Mouse (Mus musculus) midbrain, embryonic 14.5 days (tissue): Measurements from ENCODE around the gene Polr2c. TPM values are rescaled to one million over a fixed set of nuclear protein-coding genes. Genes with fewer than 3 reads are reported as not detected.
A peak's percentile ranks its signal among the peaks of the same experiment; 100 is the strongest.

Experiments used
- ATAC-seq: fragments of 200-750 bp; cut with Nextera tagmentation; 2 replicates; pipeline ENCODE4 v1.8.0; 2017; ENCODE audit warnings: moderate number of reproducible peaks, moderate library complexity; ENCODE audit not compliant: low FRiP score, low TSS enrichment
- DNase-seq: peaks from one replicate; pipeline ENCODE4 v3.0.0-alpha.2; 2015
- H3K27ac ChIP-seq: fragments of 300-500 bp; sonication (generic); replicated peaks from 2 replicates; pipeline ENCODE4 v1.5.1; 2014; ENCODE audit warnings: mild to moderate bottlenecking, low read depth, low read length, moderate library complexity
- H3K27me3 ChIP-seq: fragments of 300-500 bp; sonication (generic); 2 replicates; pipeline ENCODE4 v1.6.1; 2014; ENCODE audit warnings: low read length, control low read depth, mixed read lengths; ENCODE audit not compliant: control insufficient read depth, insufficient read depth
- H3K36me3 ChIP-seq: fragments of 300-500 bp; sonication (generic); 2 replicates; pipeline ENCODE4 v1.6.1; 2014; ENCODE audit warnings: low read length, control low read depth; ENCODE audit not compliant: control insufficient read depth, insufficient read depth
- H3K4me1 ChIP-seq: fragments of 300-500 bp; sonication (generic); 2 replicates; pipeline ENCODE4 v1.6.1; 2014; ENCODE audit warnings: mild to moderate bottlenecking, antibody characterized with exemption, low read length, control low read depth; ENCODE audit not compliant: control insufficient read depth, insufficient read depth
- H3K4me2 ChIP-seq: fragments of 300-500 bp; sonication (generic); 2 replicates; pipeline ENCODE4 v1.6.1; 2014; ENCODE audit warnings: mild to moderate bottlenecking, low read length, moderate library complexity
- H3K4me3 ChIP-seq: fragments of 300-500 bp; sonication (generic); replicated peaks from 2 replicates; pipeline ENCODE4 v1.5.1; 2014; ENCODE audit warnings: low read depth, low read length
- H3K9ac ChIP-seq: fragments of 300-500 bp; sonication (generic); replicated peaks from 2 replicates; pipeline ENCODE4 v1.6.1; 2014; ENCODE audit warnings: mild to moderate bottlenecking, low read length, moderate library complexity
- H3K9me3 ChIP-seq: fragments of 300-500 bp; sonication (generic); 2 replicates; pipeline ENCODE4 v1.6.1; 2016; ENCODE audit warnings: low read length, control low read depth, mixed read lengths; ENCODE audit not compliant: control insufficient read depth
- WGBS: fragments of 180-500 bp; shearing (Covaris S2); extraction: QIAGEN DNeasy Blood & Tissue Kit; methylation state at CpG from one replicate; pipeline ENCODE4 v1.1.7; 2014; 5-methylcytosine and 5-hydroxymethylcytosine counted together
- polyA plus RNA-seq: library from polyadenylated mRNA; unstranded; fragments of >200 nt; fragmentation: Nextera tagmentation; extraction: Ambion mirVana; gene quantifications from 2 replicates; pipeline ENCODE4 v1.2.1, GENCODE M21; 2014

Gene Polr2c
- polyA plus RNA-seq, 1 experiment from 2014 or later, result 117 TPM

- peaks cover 54% of the 10 kb centered on the region for H3K36me3 ChIP-seq
These were observed 4.2 kb downstream of the Polr2c start for GRCm38 (mm10) chr8:94861352-94861910.

DNA sequence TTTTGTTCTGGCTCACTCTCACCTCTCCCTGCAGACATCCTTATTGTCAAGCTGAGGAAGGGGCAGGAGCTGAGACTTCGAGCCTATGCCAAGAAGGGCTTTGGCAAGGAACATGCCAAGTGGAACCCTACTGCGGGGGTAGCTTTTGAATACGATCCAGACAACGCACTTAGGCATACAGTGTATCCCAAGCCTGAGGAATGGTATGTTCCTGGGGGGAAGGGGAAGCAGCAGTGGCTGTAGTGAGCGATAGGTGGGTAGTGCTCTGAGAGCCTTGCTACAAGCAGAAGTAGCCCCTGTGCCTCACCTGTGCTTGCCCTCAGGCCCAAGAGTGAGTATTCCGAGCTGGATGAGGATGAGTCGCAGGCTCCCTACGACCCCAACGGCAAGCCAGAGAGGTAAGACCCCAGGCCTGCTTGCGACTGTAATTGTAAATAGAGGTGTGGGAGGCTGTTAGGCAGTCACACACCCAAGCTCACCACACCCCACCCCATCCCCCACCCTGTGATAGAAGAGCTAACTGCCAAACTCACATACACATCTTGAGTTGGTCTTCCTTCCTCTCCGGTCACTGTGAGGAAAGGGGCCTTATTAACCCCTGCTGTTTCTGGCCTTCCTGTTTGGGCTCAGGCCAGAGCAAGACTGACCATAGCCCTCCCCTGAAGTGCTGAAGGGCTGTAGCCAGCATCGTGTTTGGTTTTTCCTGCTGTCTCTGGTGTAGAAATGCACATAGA is 5.4 kb downstream of the Polr2c start:
- Histone ChIP-seq H3K4me3 (no peak overlapping the region), H3K9ac (no peak overlapping the region), H3K4me1 (peaks cover 6% of the 10 kb centered on the region), H3K36me3 (peaks cover 62% of the 10 kb centered on the region), H3K27ac (no peak overlapping the region), H3K9me3 (no peaks in the 10 kb centered on the region), H3K4me2 (no peak overlapping the region), H3K27me3 (no peaks in the 10 kb centered on the region)
- 91% methylated on average over 12 of the region's 12 CpGs for WGBS
- ATAC-seq (no peak), DNase-seq (no peak)

More at GRCm38 (mm10) chr8:94861352-94861910, 4.2 kb downstream of the Polr2c start:
- Histone ChIP-seq H3K4me1 (peaks cover 6% of the 10 kb centered on the region), H3K4me3 (no peak overlapping the region), H3K27me3 (no peaks in the 10 kb centered on the region), H3K27ac (no peak overlapping the region), H3K4me2 (no peak overlapping the region), H3K9ac (no peak overlapping the region), H3K9me3 (no peaks in the 10 kb centered on the region)
- DNase-seq (peak; percentile 80), ATAC-seq (no peak)
- WGBS, result 78% methylated on average over 8 of the region's 8 CpGs

GRCm38 (mm10) chr8:94863897-94864673 is 6.8 kb downstream of the Polr2c start:
- no peak for DNase-seq
- Histone ChIP-seq H3K4me3 (no peak overlapping the region), H3K4me2 (no peak overlapping the region), H3K4me1 (peaks cover 13% of the 10 kb centered on the region), H3K27me3 (no peaks in the 10 kb centered on the region), H3K9ac (no peak overlapping the region), H3K27ac (no peak overlapping the region), H3K36me3 (peaks cover 62% of the 10 kb centered on the region), H3K9me3 (no peaks in the 10 kb centered on the region)
- ATAC-seq, result no peak
- WGBS, result 82% methylated on average over 10 of the region's 10 CpGs

GRCm38 (mm10) chr8:94865292-94865691 is 8.0 kb downstream of the Polr2c start:
- peaks cover 58% of the 10 kb centered on the region for H3K36me3 ChIP-seq
- 82% methylated on average over 10 of the region's 10 CpGs for WGBS
- H3K4me2 ChIP-seq, result no peak overlapping the region

GRCm38 (mm10) chr8:94866921-94867320 is 9.7 kb downstream of the Polr2c start:
- Histone ChIP-seq H3K27me3 (no peaks in the 10 kb centered on the region), H3K9me3 (no peaks in the 10 kb centered on the region), H3K27ac (no peak overlapping the region), H3K36me3 (peaks cover 47% of the 10 kb centered on the region), H3K4me3 (no peak overlapping the region), H3K9ac (no peak overlapping the region), H3K4me1 (peaks cover 32% of the 10 kb centered on the region), H3K4me2 (no peak overlapping the region)
- WGBS, result 93% methylated on average over 9 of the region's 9 CpGs
- DNase-seq (no peak), ATAC-seq (no peak)

More at GRCm38 (mm10) chr8:94865292-94865691, 8.0 kb downstream of the Polr2c start:
- no peaks in the 10 kb centered on the region for H3K27me3 ChIP-seq
- DNase-seq (no peak), ATAC-seq (no peak)
- H3K9me3 ChIP-seq, result no peaks in the 10 kb centered on the region
- H3K9ac ChIP-seq, result no peak overlapping the region
- H3K4me1 ChIP-seq, result peaks cover 23% of the 10 kb centered on the region
- H3K27ac ChIP-seq, result no peak overlapping the region
- H3K4me3 ChIP-seq, result no peak overlapping the region

DNA sequence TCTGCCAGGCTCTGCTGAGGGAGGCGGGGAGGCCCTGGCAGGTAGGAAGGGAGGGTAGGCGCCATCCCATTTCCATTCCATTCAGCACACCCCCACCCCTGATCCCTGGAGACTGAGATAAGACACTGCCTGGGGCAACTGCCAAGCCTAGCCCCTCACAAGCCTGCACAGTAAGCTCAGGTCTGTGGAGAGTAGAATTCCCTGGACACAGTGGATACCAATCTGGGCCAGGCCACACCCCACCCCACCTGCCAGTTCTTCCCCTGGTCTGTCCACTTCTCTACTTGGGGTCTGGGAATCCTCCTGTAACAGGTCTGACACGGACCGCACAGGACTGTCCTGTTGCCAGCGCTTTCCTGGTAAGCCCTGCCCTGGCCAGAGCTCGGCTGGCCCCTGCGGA is 11.9 kb downstream of the Polr2c start:
- H3K9me3 ChIP-seq, result no peaks in the 10 kb centered on the region
- H3K9ac ChIP-seq, result peak overlapping the region; percentile 81
- peak overlapping the region; percentile 68 for H3K4me3 ChIP-seq
- peaks cover 31% of the 10 kb centered on the region for H3K36me3 ChIP-seq
- peaks cover 32% of the 10 kb centered on the region for H3K4me1 ChIP-seq
- peak overlapping the region; percentile 84 for H3K4me2 ChIP-seq
- no peak overlapping the region; the same call in 1 of the 2 replicates for H3K27ac ChIP-seq
- DNase-seq, result no peak
- no peak for ATAC-seq
- WGBS, result 44% methylated on average over 7 of the region's 7 CpGs
- peaks cover under 1% of the 10 kb centered on the region; the same call in 1 of the 2 replicates for H3K27me3 ChIP-seq

GRCm38 (mm10) chr8:94870003-94870402 is 12.8 kb downstream of the Polr2c start:
- peak overlapping the region; percentile 74 for H3K27ac ChIP-seq
- peaks cover 9% of the 10 kb centered on the region for H3K27me3 ChIP-seq
- H3K36me3 ChIP-seq, result peaks cover 22% of the 10 kb centered on the region
- peak overlapping the region; percentile 81 for H3K9ac ChIP-seq
- peaks cover 36% of the 10 kb centered on the region for H3K4me1 ChIP-seq
- no peak for ATAC-seq
- 9% methylated on average over 4 of the region's 4 CpGs for WGBS
- DNase-seq, result no peak
- no peaks in the 10 kb centered on the region for H3K9me3 ChIP-seq
- peak overlapping the region; percentile 84 for H3K4me2 ChIP-seq
- H3K4me3 ChIP-seq, result peak overlapping the region; percentile 68

DNA sequence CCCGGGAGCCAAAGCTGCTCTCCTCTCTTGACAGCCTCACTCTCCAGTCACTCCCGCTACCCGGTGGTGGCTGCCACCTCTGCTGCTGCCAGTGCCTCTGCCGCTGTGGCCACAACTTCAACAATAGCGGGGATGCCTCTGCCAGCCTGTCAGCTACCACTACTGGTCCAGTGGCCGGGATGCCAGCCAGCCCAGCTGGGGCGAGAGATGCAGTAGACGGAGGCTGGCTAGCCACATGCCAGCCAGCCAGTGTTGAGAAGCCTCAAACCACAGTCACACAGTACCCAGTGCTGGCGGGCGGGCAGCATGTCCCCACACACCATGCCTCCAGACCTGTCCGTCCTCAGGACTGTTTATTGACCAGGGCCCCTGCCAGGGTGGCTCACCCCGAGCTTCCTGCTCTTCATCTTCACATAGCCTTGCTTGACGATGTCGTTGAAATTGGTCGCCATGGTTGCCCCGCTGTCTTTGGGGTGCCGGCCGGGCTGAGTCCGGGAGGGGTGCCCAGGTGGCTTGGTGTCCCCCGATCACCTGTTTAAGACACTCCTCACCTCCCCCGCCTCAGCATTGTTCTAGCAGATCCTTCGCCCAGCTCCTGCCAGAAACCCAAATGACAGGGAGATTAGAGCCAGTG is 13.3 kb downstream of the Polr2c start:
- H3K9ac ChIP-seq, result peak overlapping the region; percentile 81
- peak overlapping the region; percentile 84 for H3K4me2 ChIP-seq
- H3K9me3 ChIP-seq, result no peaks in the 10 kb centered on the region
- peak overlapping the region; percentile 68 for H3K4me3 ChIP-seq
- peak overlapping the region; percentile 74 for H3K27ac ChIP-seq
- peak; percentile 65 for DNase-seq
- H3K4me1 ChIP-seq, result peaks cover 42% of the 10 kb centered on the region
- ATAC-seq, result peak; percentile 32
- peaks cover 17% of the 10 kb centered on the region for H3K36me3 ChIP-seq
- peaks cover 12% of the 10 kb centered on the region for H3K27me3 ChIP-seq
- WGBS, result 3% methylated on average over 22 of the region's 22 CpGs
